Mouse (Mus musculus) hindbrain, embryonic 14.5 days (tissue): Measurements from ENCODE around the gene Stat4. TPM values are rescaled to one million over a fixed set of nuclear protein-coding genes. Genes with fewer than 3 reads are reported as not detected.
A peak's percentile ranks its signal among the peaks of the same experiment; 100 is the strongest.

Experiments
- ATAC-seq: fragments of 200-750 bp; cut with Nextera tagmentation; 2 replicates; pipeline ENCODE4 v1.8.0; 2017; ENCODE audit warnings: moderate number of reproducible peaks, mild to moderate bottlenecking, moderate TSS enrichment, moderate library complexity; ENCODE audit not compliant: low FRiP score
- DNase-seq: peaks from one replicate; pipeline ENCODE4 v3.0.0-alpha.2; 2015; ENCODE audit warnings: low spot score
- H3K27ac ChIP-seq: fragments of 300-500 bp; sonication (generic); 2 replicates; pipeline ENCODE4 v1.5.1; 2014; ENCODE audit warnings: mild to moderate bottlenecking, moderate library complexity
- H3K27me3 ChIP-seq: fragments of 300-500 bp; sonication (generic); 2 replicates; pipeline ENCODE4 v1.6.1; 2014; ENCODE audit warnings: mild to moderate bottlenecking, low read length, mixed read lengths; ENCODE audit not compliant: control insufficient read depth, insufficient read depth
- H3K36me3 ChIP-seq: fragments of 300-500 bp; sonication (generic); replicated peaks from 2 replicates; pipeline ENCODE4 v1.6.1; 2014; ENCODE audit not compliant: control insufficient read depth, insufficient read depth
- H3K4me1 ChIP-seq: fragments of 300-500 bp; sonication (generic); replicated peaks from 2 replicates; pipeline ENCODE4 v1.6.1; 2014; ENCODE audit warnings: antibody characterized with exemption, low read length, mixed read lengths; ENCODE audit not compliant: control insufficient read depth, insufficient read depth
- H3K4me2 ChIP-seq: fragments of 300-500 bp; sonication (generic); replicated peaks from 2 replicates; pipeline ENCODE4 v1.6.1; 2014; ENCODE audit warnings: mild to moderate bottlenecking, moderate library complexity
- H3K4me3 ChIP-seq: fragments of 300-500 bp; sonication (generic); replicated peaks from 2 replicates; pipeline ENCODE4 v1.5.1; 2014; ENCODE audit warnings: mild to moderate bottlenecking, low read length
- H3K9ac ChIP-seq: fragments of 300-500 bp; sonication (generic); 2 replicates; pipeline ENCODE4 v1.6.1; 2014
- H3K9me3 ChIP-seq: fragments of 300-500 bp; sonication (generic); 2 replicates; pipeline ENCODE4 v1.6.1; 2016; ENCODE audit warnings: low read length; ENCODE audit not compliant: control insufficient read depth
- WGBS: fragments of 180-500 bp; shearing (Covaris S2); extraction: QIAGEN DNeasy Blood & Tissue Kit; methylation state at CpG from one replicate; pipeline ENCODE4 v1.1.7; 2014; 5-methylcytosine and 5-hydroxymethylcytosine counted together
- polyA plus RNA-seq: library from polyadenylated mRNA; unstranded; fragments of >200 nt; fragmentation: Nextera tagmentation; extraction: Ambion mirVana; gene quantifications from 2 replicates; pipeline ENCODE4 v1.2.1, GENCODE M21; 2014

The Stat4 gene
- polyA plus RNA-seq, 1 experiment from 2014 or later, result 0.50 TPM

DNA sequence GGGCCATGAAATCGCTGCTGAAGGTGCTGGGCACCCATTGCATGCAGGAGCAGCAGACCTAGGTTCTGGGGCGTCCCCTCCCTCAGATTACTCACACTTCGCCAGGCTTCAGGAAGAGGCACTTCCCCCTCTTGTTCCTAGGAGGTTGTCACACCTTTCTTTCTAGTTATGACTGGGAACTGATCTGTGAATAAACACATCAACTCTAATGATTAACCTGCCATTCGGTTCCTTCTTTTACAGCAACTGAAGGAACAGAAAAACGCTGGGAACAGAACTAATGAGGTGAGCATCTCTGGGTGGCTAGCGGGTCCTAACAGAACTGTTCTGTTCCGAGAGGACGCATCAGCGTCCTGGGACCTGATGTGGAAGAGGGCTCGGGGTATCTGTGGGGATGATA lies 158.0 kb downstream of the Stat4 start:
- H3K9ac ChIP-seq, result no peak overlapping the region
- no peaks in the 10 kb centered on the region for H3K4me1 ChIP-seq
- no peak for DNase-seq
- H3K27ac ChIP-seq, result no peak overlapping the region
- H3K27me3 ChIP-seq, result no peaks in the 10 kb centered on the region
- 84% methylated on average over 10 of the region's 10 CpGs for WGBS
- H3K4me2 ChIP-seq, result no peak overlapping the region
- no peak overlapping the region for H3K4me3 ChIP-seq
- H3K9me3 ChIP-seq, result no peaks in the 10 kb centered on the region
- H3K36me3 ChIP-seq, result no peaks in the 10 kb centered on the region; the same call in 1 of the 2 replicates
- ATAC-seq, result no peak

- no peaks in the 10 kb centered on the region; the same call in 1 of the 2 replicates for H3K36me3 ChIP-seq
- H3K4me2 ChIP-seq, result no peak overlapping the region
- DNase-seq, result peak; percentile 86
- H3K9me3 ChIP-seq, result no peaks in the 10 kb centered on the region
- no peak overlapping the region for H3K4me3 ChIP-seq
- H3K27me3 ChIP-seq, result no peaks in the 10 kb centered on the region
- no peak overlapping the region for H3K27ac ChIP-seq
- WGBS, result 58% methylated on average over 12 of the region's 12 CpGs
- peak; percentile 84 for ATAC-seq
- no peaks in the 10 kb centered on the region for H3K4me1 ChIP-seq
- no peak overlapping the region for H3K9ac ChIP-seq
Measured at GRCm38 (mm10) chr1:52146214-52146970, 159.4 kb downstream of the Stat4 start.

DNA sequence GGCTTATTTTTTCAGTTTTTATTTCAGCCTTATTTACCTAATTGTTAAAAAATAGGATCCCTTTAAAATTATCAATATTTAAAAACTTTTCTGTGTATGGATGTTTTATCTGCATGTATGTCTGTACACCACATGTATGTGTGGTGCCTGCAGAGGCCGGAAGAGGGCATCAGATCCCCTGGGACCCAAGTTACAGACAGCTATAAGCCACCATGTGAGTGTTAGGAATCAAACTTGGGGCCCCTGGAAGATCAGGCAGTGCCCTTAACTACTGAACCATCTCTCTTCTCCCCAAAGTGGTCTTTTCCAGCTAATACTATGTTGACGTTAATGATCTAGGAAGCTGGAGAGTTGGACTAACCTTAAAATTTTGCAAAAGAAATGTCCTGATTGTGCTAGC lies 160.5 kb downstream of the Stat4 start:
- H3K9ac ChIP-seq, result no peak overlapping the region
- H3K4me2 ChIP-seq, result no peak overlapping the region
- no peaks in the 10 kb centered on the region; the same call in 1 of the 2 replicates for H3K36me3 ChIP-seq
- no peaks in the 10 kb centered on the region for H3K27me3 ChIP-seq
- no peaks in the 10 kb centered on the region for H3K4me1 ChIP-seq
- H3K4me3 ChIP-seq, result no peak overlapping the region
- no peak for DNase-seq
- H3K27ac ChIP-seq, result no peak overlapping the region
- 97% methylated on average over 2 of the region's 2 CpGs for WGBS
- no peaks in the 10 kb centered on the region for H3K9me3 ChIP-seq
- ATAC-seq, result no peak

GRCm38 (mm10) chr1:52148178-52148577 lies 161.2 kb downstream of the Stat4 start:
- Histone ChIP-seq H3K9ac (no peak overlapping the region), H3K4me2 (no peak overlapping the region), H3K4me3 (no peak overlapping the region), H3K27ac (no peak overlapping the region), H3K27me3 (no peaks in the 10 kb centered on the region), H3K9me3 (no peaks in the 10 kb centered on the region), H3K36me3 (no peaks in the 10 kb centered on the region; the same call in 1 of the 2 replicates), H3K4me1 (no peaks in the 10 kb centered on the region)
- WGBS, result 65% methylated on average over 7 of the region's 7 CpGs
- DNase-seq (no peak), ATAC-seq (no peak)

DNA sequence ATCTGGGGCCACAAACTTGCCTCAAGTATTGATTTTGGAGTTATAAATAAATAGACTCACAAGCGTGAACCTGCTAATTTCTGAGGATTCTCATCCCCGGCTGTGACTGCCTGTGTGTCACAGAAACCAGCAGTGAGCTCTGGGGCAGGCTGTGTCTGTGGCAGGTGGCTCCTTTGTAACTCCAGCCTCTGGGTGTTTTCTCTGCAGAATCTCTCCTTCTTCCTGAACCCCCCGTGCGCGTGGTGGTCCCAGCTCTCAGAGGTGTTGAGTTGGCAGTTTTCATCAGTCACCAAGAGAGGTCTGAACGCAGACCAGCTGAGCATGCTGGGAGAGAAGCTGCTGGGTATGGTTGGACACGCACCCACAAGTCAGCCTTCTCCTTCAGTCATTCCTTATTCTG lies 161.7 kb downstream of the Stat4 start:
- Histone ChIP-seq H3K9ac (no peak overlapping the region), H3K4me2 (no peak overlapping the region), H3K4me3 (no peak overlapping the region), H3K9me3 (no peaks in the 10 kb centered on the region), H3K27me3 (no peaks in the 10 kb centered on the region), H3K36me3 (no peaks in the 10 kb centered on the region; the same call in 1 of the 2 replicates), H3K27ac (no peak overlapping the region), H3K4me1 (no peaks in the 10 kb centered on the region)
- 68% methylated on average over 7 of the region's 7 CpGs for WGBS
- ATAC-seq (no peak), DNase-seq (no peak)

DNA sequence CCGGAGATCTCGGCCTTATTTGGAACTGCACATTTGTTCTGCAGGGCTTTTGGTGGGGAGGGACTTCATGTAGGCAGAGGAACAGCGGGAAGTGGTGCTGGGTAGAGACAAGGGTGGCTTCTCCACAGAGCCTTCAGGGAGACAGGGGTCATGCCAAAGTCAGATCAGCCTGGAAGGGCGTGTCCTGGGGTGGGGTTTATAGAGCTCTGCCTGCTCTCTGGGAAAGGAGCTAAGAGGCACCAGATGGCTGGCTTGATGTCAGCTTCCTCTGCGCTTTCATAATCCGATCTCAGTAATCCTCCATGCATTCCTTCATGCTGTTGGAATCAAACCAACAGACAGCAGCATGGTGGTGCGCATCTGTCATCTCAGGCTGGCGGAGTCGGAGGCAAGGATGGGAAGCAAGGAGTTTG lies 163.0 kb downstream of the Stat4 start:
- no peaks in the 10 kb centered on the region for H3K27me3 ChIP-seq
- peak; percentile 63 for DNase-seq
- no peak overlapping the region for H3K27ac ChIP-seq
- H3K4me2 ChIP-seq, result no peak overlapping the region
- H3K4me1 ChIP-seq, result no peaks in the 10 kb centered on the region
- no peak overlapping the region for H3K9ac ChIP-seq
- WGBS, result 53% methylated on average over 9 of the region's 9 CpGs
- ATAC-seq, result peak; percentile 34
- no peaks in the 10 kb centered on the region; the same call in 1 of the 2 replicates for H3K36me3 ChIP-seq
- no peaks in the 10 kb centered on the region for H3K9me3 ChIP-seq
- no peak overlapping the region for H3K4me3 ChIP-seq

DNA sequence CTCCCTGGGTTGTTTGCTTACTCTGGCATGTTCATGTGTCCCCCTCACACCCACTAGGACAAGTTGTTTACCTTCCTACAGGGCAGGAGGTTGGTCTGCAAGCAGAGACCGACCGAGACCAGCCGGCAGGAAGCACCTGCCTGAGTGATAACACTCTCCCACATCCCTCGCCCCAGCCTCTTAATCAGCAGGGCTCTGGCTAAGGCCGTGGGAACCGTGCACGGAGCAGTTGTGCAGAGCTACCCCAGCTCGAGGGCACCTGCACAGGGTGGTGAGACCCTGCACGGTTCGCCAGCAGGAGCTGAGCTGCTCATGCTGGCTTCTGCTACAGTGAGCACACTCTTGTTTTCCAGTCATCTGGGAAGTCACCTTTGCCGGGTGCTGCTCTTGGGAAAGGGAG lies 163.7 kb downstream of the Stat4 start:
- 56% methylated on average over 11 of the region's 11 CpGs for WGBS

GRCm38 (mm10) chr1:52151166-52151565 lies 164.2 kb downstream of the Stat4 start:
- no peaks in the 10 kb centered on the region for H3K36me3 ChIP-seq
- H3K4me2 ChIP-seq, result no peak overlapping the region
- H3K9me3 ChIP-seq, result no peaks in the 10 kb centered on the region
- H3K4me3 ChIP-seq, result no peak overlapping the region
- H3K27ac ChIP-seq, result no peak overlapping the region
- H3K27me3 ChIP-seq, result no peaks in the 10 kb centered on the region
- DNase-seq (no peak), ATAC-seq (no peak)
- no peaks in the 10 kb centered on the region for H3K4me1 ChIP-seq
- H3K9ac ChIP-seq, result no peak overlapping the region
- 95% methylated on average over 5 of the region's 5 CpGs for WGBS

More for the DNA sequence above, 163.7 kb downstream of the Stat4 start:
- H3K27me3 ChIP-seq, result no peaks in the 10 kb centered on the region
- no peak overlapping the region for H3K4me3 ChIP-seq
- H3K9ac ChIP-seq, result no peak overlapping the region
- H3K4me2 ChIP-seq, result no peak overlapping the region
- no peaks in the 10 kb centered on the region for H3K4me1 ChIP-seq
- H3K9me3 ChIP-seq, result no peaks in the 10 kb centered on the region
- DNase-seq, result no peak
- no peaks in the 10 kb centered on the region for H3K36me3 ChIP-seq
- H3K27ac ChIP-seq, result no peak overlapping the region
- no peak for ATAC-seq

DNA sequence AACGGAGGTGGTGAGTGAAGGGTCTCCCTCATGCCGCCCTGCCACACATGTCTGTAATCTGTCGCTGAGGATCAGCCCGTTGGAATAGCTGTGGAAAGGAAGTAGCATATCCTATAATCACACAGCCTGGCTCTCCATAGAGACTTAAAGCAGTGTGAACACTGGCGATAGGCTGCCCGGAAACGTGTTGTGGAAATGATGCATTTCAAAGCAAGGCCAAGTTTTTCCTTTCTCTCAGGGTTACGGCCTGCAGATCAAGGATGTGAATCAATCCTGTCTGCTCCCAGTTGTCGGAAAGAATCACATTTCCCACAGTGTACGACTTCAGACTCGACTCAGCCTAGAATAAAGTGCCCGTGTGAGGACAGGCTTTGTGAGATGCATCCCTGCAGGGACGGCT lies 165.4 kb downstream of the Stat4 start:
- Histone ChIP-seq H3K4me1 (no peaks in the 10 kb centered on the region), H3K9me3 (no peaks in the 10 kb centered on the region), H3K9ac (no peak overlapping the region), H3K36me3 (no peaks in the 10 kb centered on the region; the same call in 1 of the 2 replicates), H3K4me3 (no peak overlapping the region), H3K27me3 (no peaks in the 10 kb centered on the region), H3K27ac (no peak overlapping the region), H3K4me2 (no peak overlapping the region)
- ATAC-seq, result no peak
- WGBS, result 70% methylated on average over 13 of the region's 13 CpGs
- no peak for DNase-seq
